Mouse (Mus musculus) 416B (cell line): ENCODE measurements at regions not wholly inside any gene's neighbourhood (a gene's known extent, or its start where the extent isn't known, plus 50 kb on each side); places are given as distances from the start of the nearest gene placed in this dataset.

Experiments used
- DNase-seq: peaks from one replicate; pipeline ENCODE4 v3.0.0; 2011; ENCODE audit warnings: low read depth

DNA sequence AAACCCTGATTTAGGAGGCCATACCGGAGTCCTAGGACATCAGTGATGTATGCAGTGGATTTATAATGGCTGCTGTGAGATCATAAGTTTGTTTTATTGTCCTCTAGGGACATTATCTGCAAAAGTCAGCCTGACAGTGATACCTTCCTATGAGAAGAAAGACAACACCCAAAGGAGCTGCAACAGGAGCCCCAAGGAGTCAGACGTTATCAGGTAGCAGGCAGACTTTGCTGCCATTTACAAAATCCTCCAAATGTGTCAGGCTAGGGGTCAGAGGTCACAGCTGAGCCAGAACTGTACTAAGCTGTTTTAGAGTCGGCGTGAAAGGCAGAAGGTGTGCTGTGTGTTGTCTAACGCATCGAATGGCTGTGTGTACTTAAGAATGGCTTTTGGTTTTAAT is 65.4 kb upstream of the Kif2a start:
- no peak for DNase-seq

DNA sequence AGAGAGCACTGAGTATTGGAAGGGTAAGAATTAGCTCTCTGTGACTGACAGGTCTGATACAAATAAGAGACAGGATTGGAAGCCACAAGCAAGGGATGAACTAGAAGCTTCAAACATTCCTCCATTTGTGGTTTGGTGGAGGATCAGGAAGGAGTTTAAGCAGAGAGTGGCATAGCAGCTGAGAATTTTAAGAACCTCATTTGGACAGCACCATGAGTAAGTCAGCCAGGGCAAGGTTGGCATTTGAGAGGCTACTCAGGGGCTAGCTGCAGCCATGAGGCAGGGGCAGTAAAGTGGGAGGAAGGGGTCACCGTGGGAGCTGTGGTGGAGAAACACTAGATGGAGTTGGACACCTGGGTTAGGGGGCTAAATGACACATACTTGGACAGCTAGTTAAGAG is 56.2 kb upstream of the Kif2a start:
- no peak for DNase-seq

DNA sequence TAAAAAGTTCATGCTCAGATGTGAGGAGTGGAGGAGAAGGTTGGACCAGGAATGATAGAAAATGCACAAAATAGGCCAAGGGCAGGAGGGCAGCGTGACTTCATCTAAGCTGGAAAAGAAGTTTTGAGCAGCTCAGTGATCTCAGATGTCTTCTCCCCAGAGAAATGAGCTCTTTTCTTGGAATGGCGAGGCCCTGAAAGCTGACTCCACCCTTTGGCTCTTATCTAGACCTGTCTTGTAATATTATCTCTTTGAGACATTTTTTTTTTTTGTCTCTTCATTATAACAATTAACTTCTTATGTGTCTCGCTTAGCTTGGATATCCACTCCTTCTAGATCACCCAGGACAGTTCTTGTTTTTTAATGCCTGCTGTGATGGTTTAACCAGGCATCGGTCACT is 53.0 kb upstream of the Kif2a start:
- DNase-seq, result no peak

DNA sequence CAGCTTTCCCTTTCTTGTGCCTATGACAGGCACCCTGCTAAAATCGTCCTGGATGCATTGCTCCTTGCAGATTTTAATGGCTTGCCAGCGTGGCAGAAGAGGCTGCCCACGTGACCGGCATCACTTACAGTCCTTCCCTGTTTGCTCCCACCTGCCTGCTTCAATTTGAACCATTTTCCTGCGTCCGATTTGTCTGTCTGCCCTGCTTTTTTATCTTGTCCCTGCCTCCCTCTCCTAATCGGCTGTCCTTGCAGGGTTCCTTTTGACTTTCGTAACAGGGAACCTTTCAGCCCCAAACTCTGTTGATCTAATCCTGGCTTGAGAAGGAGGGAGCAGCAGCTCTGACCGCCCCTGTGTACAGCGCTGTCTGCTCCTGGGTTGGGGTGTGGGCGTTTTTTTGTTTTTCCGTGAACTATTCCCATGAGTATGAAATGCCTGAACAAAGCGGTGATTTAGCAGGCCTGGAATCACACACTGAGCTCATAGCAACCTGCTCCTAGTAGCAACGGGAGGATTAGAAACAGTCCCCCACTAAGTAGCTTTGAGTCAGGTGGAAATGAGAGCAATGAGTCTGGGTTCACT is 51.2 kb upstream of the Kif2a start:
- DNase-seq, result no peak

GRCm38 (mm10) chr13:107072345-107073038 is 50.6 kb upstream of the Kif2a start:
- DNase-seq, result no peak
